Mouse (Mus musculus) midbrain, embryonic 15.5 days (tissue): ENCODE measurements at regions not wholly inside any gene's neighbourhood (a gene's known extent, or its start where the extent isn't known, plus 50 kb on each side); places are given as distances from the start of the nearest gene placed in this dataset.

ENCODE experiments used
- ATAC-seq: fragments of 200-750 bp; cut with Nextera tagmentation; replicated peaks from 2 replicates; pipeline ENCODE4 v1.8.0; 2017; ENCODE audit warnings: moderate TSS enrichment
- H3K27ac ChIP-seq: fragments of 300-500 bp; sonication (generic); 2 replicates; pipeline ENCODE4 v1.5.1; 2015; ENCODE audit warnings: mild to moderate bottlenecking, inconsistent platforms
- H3K27me3 ChIP-seq: fragments of 300-500 bp; sonication (generic); replicated peaks from 2 replicates; pipeline ENCODE4 v1.6.1; 2015; ENCODE audit warnings: inconsistent platforms
- H3K36me3 ChIP-seq: fragments of 300-500 bp; sonication (generic); replicated peaks from 2 replicates; pipeline ENCODE4 v1.6.1; 2015; ENCODE audit warnings: inconsistent platforms
- H3K4me1 ChIP-seq: fragments of 300-500 bp; sonication (generic); 2 replicates; pipeline ENCODE4 v1.6.1; 2015; ENCODE audit warnings: inconsistent platforms
- H3K4me2 ChIP-seq: fragments of 300-500 bp; sonication (generic); 2 replicates; pipeline ENCODE4 v1.6.1; 2015; ENCODE audit warnings: inconsistent platforms, mild to moderate bottlenecking, moderate library complexity
- H3K4me3 ChIP-seq: fragments of 300-500 bp; sonication (generic); 2 replicates; pipeline ENCODE4 v1.5.1; 2015; ENCODE audit warnings: mild to moderate bottlenecking, inconsistent platforms
- H3K9ac ChIP-seq: fragments of 300-500 bp; sonication (generic); 2 replicates; pipeline ENCODE4 v1.6.1; 2015; ENCODE audit warnings: mild to moderate bottlenecking, inconsistent platforms
- H3K9me3 ChIP-seq: fragments of 300-500 bp; sonication (generic); 2 replicates; pipeline ENCODE4 v1.6.1; 2016; ENCODE audit warnings: inconsistent platforms
- WGBS: fragments of 180-500 bp; shearing (Covaris S2); methylation state at CpG from one replicate; pipeline ENCODE4 v1.1.7; 2015; ENCODE audit warnings: mixed read lengths; 5-methylcytosine and 5-hydroxymethylcytosine counted together

DNA sequence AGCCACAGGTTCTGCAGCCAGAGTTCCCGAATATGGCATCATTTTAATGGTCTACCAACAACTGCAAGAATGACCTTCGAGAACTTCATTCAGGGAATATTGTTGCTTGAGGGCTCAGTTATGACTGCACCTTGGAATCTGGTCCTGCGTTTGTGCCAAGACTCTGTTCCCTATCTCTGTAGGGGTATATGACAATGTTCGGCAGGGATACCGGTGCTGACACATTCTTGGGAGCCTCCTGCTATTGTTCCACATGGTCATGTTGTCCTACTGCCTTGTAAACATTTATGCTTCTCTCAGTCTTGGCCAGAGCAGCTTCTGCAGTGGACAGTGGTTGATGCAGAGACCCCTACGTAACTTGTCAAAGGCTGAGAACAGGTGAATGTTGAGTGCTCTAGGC is 216.8 kb upstream of the Stt3b start:
- 96% methylated on average over 6 of the region's 6 CpGs for WGBS
- Histone ChIP-seq H3K36me3 (no peaks in the 10 kb centered on the region), H3K4me3 (no peak overlapping the region), H3K27ac (no peak overlapping the region), H3K4me1 (peaks cover 17% of the 10 kb centered on the region; the same call in 1 of the 2 replicates), H3K27me3 (no peaks in the 10 kb centered on the region), H3K9ac (no peak overlapping the region), H3K9me3 (no peaks in the 10 kb centered on the region), H3K4me2 (no peak overlapping the region)
- ATAC-seq = no peak

DNA sequence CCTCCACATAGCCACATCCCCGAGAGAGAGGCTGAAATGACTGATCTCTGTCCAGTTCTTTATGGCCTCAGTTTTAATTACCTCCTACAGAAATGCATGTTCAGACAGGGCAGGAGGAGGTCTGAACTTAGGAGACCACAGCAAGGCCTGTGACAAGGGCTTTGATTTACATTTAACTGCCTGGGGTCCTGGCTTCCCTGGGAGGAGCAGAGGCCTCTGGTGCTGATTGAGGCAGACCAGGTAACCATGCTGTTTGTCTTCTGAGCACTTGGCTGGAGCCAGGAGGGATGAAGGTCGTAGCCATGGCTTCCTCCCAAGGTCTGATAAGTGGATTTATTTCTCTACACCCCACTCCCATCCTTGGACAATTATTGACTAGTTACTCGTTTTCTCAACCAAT is 224.0 kb upstream of the Stt3b start:
- no peak overlapping the region for H3K4me2 ChIP-seq
- no peak overlapping the region for H3K27ac ChIP-seq
- no peaks in the 10 kb centered on the region for H3K36me3 ChIP-seq
- no peak overlapping the region for H3K4me3 ChIP-seq
- no peak for ATAC-seq
- no peak overlapping the region for H3K9ac ChIP-seq
- H3K27me3 ChIP-seq = no peaks in the 10 kb centered on the region
- no peaks in the 10 kb centered on the region for H3K4me1 ChIP-seq
- 40% methylated on average over 3 of the region's 3 CpGs for WGBS
- H3K9me3 ChIP-seq = no peaks in the 10 kb centered on the region

DNA sequence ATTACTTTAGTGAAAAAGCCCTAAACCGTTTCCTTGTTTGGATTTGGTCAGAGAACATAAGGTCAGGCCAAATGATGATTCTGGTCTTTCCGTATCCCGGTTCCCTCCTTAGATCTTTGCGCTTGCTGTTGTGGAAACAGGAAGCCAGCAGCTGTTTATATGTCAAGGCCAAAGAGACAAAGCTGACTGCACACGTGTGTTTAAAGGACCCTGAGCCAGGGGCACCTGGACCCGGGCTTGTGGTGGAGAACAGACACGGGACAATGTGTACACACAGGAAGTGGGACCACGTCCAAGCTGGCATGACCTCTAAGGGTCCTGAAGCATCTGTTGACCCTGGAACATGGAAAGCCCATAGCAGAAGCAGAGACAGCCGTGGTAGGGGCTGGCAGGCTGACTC is 233.4 kb upstream of the Stt3b start:
- H3K4me1 ChIP-seq = 0 out of 2 replicates have a peak, but pooled peaks cover 6% of the 10 kb centered on the region
- no peaks in the 10 kb centered on the region for H3K27me3 ChIP-seq
- H3K36me3 ChIP-seq = no peaks in the 10 kb centered on the region
- no peak overlapping the region for H3K9ac ChIP-seq
- H3K27ac ChIP-seq = no peak overlapping the region
- no peak overlapping the region for H3K4me3 ChIP-seq
- no peak overlapping the region for H3K4me2 ChIP-seq
- 81% methylated on average over 9 of the region's 9 CpGs for whole genome bisulfite sequencing
- ATAC-seq = no peak
- no peaks in the 10 kb centered on the region for H3K9me3 ChIP-seq

DNA sequence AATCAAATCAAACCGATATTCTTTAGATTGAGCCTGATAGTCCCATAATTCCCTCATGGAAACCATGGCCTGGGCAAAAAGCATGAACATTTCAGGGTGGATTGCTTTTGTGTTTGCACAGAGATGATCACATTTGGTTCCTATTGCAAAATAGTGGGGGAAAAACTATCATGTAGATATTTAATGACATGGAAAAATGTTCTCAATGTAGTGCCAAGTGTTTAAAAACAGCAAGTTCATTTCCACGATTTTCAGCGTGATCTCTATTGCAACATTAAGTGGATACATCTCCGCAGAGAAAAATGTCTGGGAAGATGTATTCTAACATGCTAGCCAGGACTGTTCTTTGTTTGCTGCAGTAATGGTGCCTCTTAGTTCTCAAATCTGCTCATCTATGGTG is 235.0 kb upstream of the Stt3b start:
- WGBS = 94% methylated on average over 4 of the region's 4 CpGs
- no peak overlapping the region for H3K9ac ChIP-seq
- 0 out of 2 replicates have a peak, but pooled peaks cover 6% of the 10 kb centered on the region for H3K4me1 ChIP-seq
- H3K36me3 ChIP-seq = no peaks in the 10 kb centered on the region
- H3K9me3 ChIP-seq = no peaks in the 10 kb centered on the region
- H3K27me3 ChIP-seq = no peaks in the 10 kb centered on the region
- H3K27ac ChIP-seq = no peak overlapping the region
- H3K4me2 ChIP-seq = no peak overlapping the region
- no peak for ATAC-seq
- no peak overlapping the region for H3K4me3 ChIP-seq

DNA sequence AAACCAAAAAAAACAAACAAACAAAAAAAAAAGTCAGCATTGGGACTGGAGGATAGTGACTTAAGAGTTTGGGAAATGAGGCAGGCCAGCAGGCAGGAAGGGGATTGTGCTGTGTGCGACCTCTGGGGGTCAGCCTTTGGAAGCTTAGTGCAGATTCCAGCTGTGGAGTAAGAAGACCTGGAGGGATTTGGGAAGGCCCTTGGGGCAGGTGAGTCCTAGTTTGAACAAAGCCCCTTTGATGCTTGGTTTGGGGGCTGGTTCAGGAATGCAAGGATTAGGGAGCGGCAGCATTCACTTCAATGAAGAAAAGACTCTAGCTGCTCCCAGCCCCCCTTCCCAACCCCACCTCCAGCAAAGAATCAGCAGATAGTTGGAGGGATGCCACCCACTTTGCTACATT is 235.6 kb upstream of the Stt3b start:
- Histone ChIP-seq H3K36me3 (no peaks in the 10 kb centered on the region), H3K4me1 (0 out of 2 replicates have a peak, but pooled peaks cover 6% of the 10 kb centered on the region), H3K27ac (no peak overlapping the region), H3K9me3 (no peaks in the 10 kb centered on the region), H3K27me3 (no peaks in the 10 kb centered on the region), H3K4me3 (no peak overlapping the region), H3K4me2 (no peak overlapping the region), H3K9ac (no peak overlapping the region)
- WGBS = 36% methylated on average over 2 of the region's 2 CpGs
- no peak for ATAC-seq

DNA sequence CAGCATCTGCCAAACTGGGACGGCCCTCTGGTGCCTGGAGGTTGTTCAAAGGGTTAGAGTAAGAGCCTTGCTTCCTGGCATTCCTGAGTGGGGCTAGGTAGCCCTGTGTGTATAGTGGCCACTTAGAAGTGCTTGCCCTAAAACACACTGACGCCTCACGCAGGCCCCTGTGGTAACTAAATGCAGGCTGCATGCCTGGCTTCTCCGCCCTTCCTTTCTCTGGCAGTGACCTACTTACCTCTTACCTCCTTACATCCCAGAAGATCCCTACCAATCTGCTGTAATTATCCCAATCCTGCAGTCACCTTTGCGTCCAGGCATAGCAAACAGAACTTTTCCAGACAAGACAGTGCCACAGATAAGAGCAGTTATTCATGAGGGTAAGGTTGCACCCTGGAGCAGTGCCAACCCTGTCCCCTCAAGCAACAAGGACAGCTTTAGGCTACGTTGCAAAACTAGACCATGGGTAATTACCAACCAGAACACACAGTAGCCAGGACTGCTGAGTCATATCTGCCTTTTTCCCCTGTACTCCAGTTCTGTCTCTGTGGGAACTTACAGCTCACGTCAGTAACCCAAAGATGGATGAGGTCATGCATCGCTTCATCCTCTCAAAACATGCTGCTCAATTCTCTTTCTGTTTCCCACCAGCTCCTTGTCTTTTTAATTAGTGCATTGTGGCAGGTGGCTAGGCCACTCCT is 237.6 kb upstream of the Stt3b start:
- no peak for ATAC-seq

DNA sequence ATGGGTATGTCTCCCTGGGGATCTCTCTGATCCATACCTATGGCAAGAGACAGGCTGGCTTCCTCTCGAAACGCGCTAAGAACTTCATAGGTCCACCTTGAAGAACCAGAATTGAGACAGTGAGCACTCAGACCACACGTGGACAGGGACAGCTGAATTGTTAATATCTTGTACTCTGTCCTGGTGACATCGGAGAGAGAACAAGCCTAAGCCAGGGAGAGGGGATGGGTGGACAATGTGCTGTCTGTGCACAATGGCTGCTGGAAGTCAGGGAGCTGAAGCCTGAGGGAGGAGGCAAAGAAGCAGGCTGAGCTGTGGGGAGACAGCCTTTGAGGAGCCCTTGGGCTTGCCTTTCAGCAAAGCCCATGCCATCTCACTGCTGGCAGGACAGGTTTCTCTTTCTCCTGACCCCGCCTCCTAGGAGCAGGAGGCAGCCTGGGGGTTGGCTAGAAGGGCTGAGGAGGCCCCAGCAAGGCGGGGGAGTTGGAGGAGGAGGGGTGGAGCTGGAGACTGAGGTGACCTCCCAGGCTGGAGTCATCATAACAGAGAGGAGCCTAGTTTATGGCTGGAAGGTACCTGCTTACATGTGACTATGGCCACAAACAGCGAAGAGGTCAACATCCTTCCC is 238.6 kb upstream of the Stt3b start:
- no peak overlapping the region for H3K27ac ChIP-seq
- no peaks in the 10 kb centered on the region for H3K36me3 ChIP-seq
- H3K4me1 ChIP-seq = 0 out of 2 replicates have a peak, but pooled peaks cover 6% of the 10 kb centered on the region
- 61% methylated on average over 8 of the region's 8 CpGs for WGBS
- no peak overlapping the region for H3K9ac ChIP-seq
- H3K4me3 ChIP-seq = no peak overlapping the region
- H3K27me3 ChIP-seq = no peaks in the 10 kb centered on the region
- H3K9me3 ChIP-seq = no peaks in the 10 kb centered on the region
- no peak overlapping the region for H3K4me2 ChIP-seq
- no peak for ATAC-seq

More for the DNA sequence above, 237.6 kb upstream of the Stt3b start:
- no peaks in the 10 kb centered on the region for H3K36me3 ChIP-seq
- H3K9ac ChIP-seq = no peak overlapping the region
- no peaks in the 10 kb centered on the region for H3K27me3 ChIP-seq
- no peaks in the 10 kb centered on the region for H3K9me3 ChIP-seq
- WGBS = 61% methylated on average over 8 of the region's 8 CpGs
- no peak overlapping the region for H3K4me2 ChIP-seq
- no peak overlapping the region for H3K4me3 ChIP-seq
- no peak overlapping the region for H3K27ac ChIP-seq
- H3K4me1 ChIP-seq = 0 out of 2 replicates have a peak, but pooled peaks cover 6% of the 10 kb centered on the region

DNA sequence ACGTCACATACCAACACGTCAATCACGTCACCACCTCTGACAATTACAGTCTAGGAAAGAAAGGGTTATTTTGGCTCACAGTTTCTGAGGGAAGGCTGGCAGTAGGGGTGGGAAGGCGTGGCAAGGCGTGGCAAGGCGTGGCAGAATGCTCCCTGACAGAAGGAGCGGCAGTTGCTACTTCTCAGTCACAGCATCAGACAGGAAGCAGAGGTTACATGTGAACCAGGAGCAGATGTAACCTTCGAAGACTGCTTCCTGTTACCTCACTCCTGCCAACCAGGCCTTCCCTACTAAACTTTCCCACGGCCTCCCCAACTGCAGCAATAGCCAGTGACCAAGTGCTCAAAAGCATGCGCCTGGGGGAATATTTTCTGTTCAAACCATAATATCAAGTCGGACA is 240.9 kb upstream of the Stt3b start:
- no peak for ATAC-seq
- H3K36me3 ChIP-seq = no peaks in the 10 kb centered on the region
- H3K9me3 ChIP-seq = no peaks in the 10 kb centered on the region
- H3K4me1 ChIP-seq = 0 out of 2 replicates have a peak, but pooled peaks cover 6% of the 10 kb centered on the region
- 95% methylated on average over 11 of the region's 11 CpGs for WGBS
- no peak overlapping the region for H3K4me2 ChIP-seq
- H3K27ac ChIP-seq = no peak overlapping the region
- H3K4me3 ChIP-seq = no peak overlapping the region
- no peak overlapping the region for H3K9ac ChIP-seq
- H3K27me3 ChIP-seq = no peaks in the 10 kb centered on the region

DNA sequence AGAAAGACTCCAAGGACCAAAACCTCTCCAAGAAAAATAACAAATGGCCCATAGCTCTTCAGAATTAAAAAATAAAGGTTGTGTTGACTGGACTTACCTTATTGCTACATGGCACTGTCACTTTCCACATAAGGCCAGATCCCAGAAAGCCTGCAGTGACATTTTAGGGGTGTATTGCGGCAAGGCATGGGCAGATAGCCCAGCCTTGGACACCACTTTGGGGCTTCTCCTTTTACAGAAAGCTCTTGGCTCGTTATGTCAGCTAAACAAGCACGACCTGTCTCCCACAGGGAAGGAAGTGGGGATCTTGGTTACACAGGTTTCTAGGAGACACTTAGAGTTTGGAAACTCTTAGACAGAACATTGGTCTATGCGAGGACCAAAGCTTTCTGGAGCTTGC is 241.3 kb upstream of the Stt3b start:
- no peak overlapping the region for H3K4me2 ChIP-seq
- no peak for ATAC-seq

DNA sequence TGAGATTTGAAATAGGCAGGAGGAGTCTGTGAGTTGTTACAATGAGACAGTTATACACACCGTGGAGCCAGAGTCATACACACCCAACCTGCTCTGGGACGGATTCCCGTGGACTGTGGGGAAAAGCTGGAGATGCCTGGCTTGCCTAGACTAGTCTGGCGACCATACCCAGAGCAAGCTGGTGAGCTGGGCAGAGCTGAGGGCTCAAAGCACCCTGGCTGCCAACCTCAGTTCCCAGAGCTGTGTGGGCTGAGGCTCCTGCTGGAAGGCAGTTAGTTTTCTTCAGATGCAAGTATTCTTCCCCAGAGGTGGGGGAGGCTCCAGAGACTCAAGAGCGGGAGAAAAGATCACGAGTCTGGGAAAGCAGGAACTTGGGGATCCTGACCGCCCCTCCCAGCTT is 247.9 kb upstream of the Stt3b start:
- no peak for ATAC-seq
- no peak overlapping the region for H3K9ac ChIP-seq
- peaks cover 4% of the 10 kb centered on the region for H3K4me1 ChIP-seq
- H3K27ac ChIP-seq = no peak overlapping the region
- no peaks in the 10 kb centered on the region for H3K36me3 ChIP-seq
- no peak overlapping the region for H3K4me2 ChIP-seq
- no peaks in the 10 kb centered on the region for H3K9me3 ChIP-seq
- 87% methylated on average over 7 of the region's 7 CpGs for WGBS
- no peaks in the 10 kb centered on the region for H3K27me3 ChIP-seq
- no peak overlapping the region for H3K4me3 ChIP-seq

More for the DNA sequence above, 241.3 kb upstream of the Stt3b start:
- no peaks in the 10 kb centered on the region for H3K9me3 ChIP-seq
- WGBS = 84% methylated on average over 4 of the region's 4 CpGs
- 0 out of 2 replicates have a peak, but pooled peaks cover 6% of the 10 kb centered on the region for H3K4me1 ChIP-seq
- H3K27ac ChIP-seq = no peak overlapping the region
- no peak overlapping the region for H3K9ac ChIP-seq
- H3K27me3 ChIP-seq = no peaks in the 10 kb centered on the region
- H3K4me3 ChIP-seq = no peak overlapping the region
- no peaks in the 10 kb centered on the region for H3K36me3 ChIP-seq

DNA sequence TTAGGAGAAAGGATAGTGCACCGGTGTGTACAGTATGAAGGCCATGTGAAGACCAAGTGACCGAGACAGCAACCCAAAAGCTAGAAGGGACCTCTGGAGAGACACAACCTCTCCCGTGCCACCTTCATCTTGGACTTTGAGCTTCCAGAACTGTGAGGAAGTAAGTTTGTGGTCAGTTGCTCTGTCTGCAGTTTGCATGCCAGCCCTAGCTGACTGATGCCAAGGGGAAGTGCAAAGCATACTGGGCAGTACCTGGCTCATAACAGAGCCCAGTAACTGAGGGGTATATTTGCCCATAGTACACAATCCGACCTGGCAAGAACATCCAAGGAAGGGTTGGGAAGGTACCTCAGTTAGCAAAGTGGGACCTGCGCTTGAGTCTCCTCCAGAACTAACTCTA is 249.3 kb upstream of the Stt3b start:
- H3K36me3 ChIP-seq = no peaks in the 10 kb centered on the region
- H3K4me1 ChIP-seq = peaks cover 6% of the 10 kb centered on the region
- no peak overlapping the region for H3K9ac ChIP-seq
- H3K4me3 ChIP-seq = no peak overlapping the region
- no peaks in the 10 kb centered on the region for H3K9me3 ChIP-seq
- no peak for ATAC-seq
- 95% methylated on average over 5 of the region's 5 CpGs for WGBS
- H3K27me3 ChIP-seq = no peaks in the 10 kb centered on the region
- no peak overlapping the region for H3K4me2 ChIP-seq
- no peak overlapping the region for H3K27ac ChIP-seq

DNA sequence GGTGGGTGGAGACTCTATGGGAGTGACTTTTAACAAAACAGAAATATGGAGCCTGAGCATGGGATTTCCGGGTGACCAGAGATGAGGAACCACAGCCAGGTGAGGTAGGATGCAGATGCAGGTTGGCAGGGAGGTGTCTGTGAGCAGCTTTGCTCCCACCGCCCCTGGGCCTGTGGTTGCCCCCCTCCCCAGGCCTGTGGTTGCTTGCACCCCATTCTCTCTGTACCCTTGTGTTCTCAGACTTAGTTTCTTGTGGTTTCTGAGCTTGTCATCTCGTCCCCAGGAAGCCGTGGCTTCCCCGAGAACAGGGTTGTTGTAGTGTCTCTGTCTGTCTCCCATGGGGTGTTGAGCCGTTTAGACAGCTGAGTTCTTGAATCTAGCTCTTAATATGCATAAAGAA is 251.0 kb upstream of the Stt3b start:
- no peak overlapping the region for H3K4me3 ChIP-seq
- H3K4me2 ChIP-seq = no peak overlapping the region
- H3K4me1 ChIP-seq = peaks cover 6% of the 10 kb centered on the region
- H3K27ac ChIP-seq = no peak overlapping the region
- no peaks in the 10 kb centered on the region for H3K9me3 ChIP-seq
- ATAC-seq = no peak
- H3K27me3 ChIP-seq = no peaks in the 10 kb centered on the region
- WGBS = 86% methylated on average over 6 of the region's 6 CpGs
- no peaks in the 10 kb centered on the region for H3K36me3 ChIP-seq
- H3K9ac ChIP-seq = no peak overlapping the region

DNA sequence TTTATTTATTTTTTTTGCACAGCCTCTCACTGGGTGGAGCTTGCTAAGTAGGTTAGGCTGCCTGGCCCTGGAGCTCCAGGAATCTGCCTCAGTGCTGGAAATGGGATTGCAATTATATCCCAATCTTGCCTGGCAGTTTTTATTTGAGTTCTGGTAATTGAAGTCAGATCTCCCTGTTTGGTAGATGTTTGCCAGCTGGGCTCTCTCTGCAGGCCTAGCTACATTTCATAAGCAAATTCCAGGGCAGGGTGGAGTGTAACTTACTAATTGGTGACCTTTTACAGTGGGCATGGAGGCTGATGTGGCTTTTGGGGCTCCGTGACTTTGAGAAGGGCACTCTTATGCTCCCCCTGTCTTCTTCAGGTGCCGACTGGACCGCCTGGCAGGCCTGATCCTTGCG is 252.6 kb upstream of the Stt3b start:
- Histone ChIP-seq H3K4me1 (peaks cover 6% of the 10 kb centered on the region), H3K27ac (no peak overlapping the region)
- 58% methylated on average over 4 of the region's 4 CpGs for WGBS

More for the DNA sequence above, 252.6 kb upstream of the Stt3b start:
- ATAC-seq = no peak
- Histone ChIP-seq H3K9me3 (no peaks in the 10 kb centered on the region), H3K27me3 (no peaks in the 10 kb centered on the region), H3K4me2 (no peak overlapping the region), H3K4me3 (no peak overlapping the region), H3K9ac (no peak overlapping the region), H3K36me3 (no peaks in the 10 kb centered on the region)
